ENCODE assay signal across 9 mouse cellular contexts in the genomic region with DNA sequence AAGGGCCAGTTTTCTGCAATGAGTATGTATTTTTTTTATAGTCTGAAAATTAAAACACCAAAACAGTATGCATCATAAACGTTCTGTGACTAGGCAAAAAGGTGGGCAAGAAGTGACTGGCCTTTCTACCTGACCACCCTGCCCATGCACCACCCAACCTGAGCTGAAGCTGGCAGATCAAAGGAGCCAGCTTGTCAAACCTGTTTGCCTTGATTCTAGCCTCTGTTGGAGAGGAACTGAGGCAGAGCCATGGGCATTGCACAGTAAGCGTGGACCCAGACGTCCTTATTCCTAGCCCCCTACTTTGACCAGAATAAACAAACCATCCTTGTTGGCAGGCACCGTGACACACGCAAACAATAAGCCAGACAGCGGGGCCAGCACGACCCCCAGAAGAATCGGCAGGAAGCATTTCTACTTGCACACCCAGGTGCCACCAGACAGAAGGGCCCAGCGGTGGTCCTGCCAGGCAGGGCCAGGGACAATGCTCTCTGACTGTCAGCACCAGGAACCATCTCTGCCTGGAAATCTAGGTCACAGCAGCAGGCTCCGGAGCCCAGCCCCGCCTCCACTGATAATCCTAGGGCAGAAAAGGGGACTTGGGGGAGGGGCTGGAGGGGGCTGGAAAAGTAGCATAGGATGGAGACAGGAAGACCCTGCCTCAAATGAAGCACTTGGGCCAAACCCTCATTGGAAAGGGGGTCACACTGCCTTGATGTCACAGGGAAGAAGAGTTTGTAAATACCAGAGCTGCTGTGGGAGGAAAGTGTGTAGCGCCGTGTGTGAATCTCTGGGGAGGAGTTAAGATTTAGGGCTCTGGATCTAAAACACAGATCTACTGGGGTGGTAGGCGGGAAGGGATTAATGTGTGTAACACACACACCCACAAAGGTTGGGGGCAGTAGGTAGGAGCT. TPM values are rescaled to one million over a fixed set of nuclear protein-coding genes. Genes with fewer than 3 reads are reported as not detected.
DNase-seq lines count a peak whose midpoint lies in the region; ATAC-seq lines count a peak whose summit lies in the region.
"Had no signal": no experiment of that assay in that cellular context is flagged by ENCODE, and none has a peak within 500 bp of the region (broad histone marks: within the 10 kb centered on the region; RNA-seq: fewer than 3 reads in every experiment).

No protein-coding gene starts in this region.

- no peaks in the 10 kb centered on the region for H3K27me3 ChIP-seq in hindbrain, embryonic 12.5 days
- H3K27me3 ChIP-seq in neural tube, embryonic 12.5 days (replicated peaks): no peaks in the 10 kb centered on the region

- no peak for DNase-seq in frontal cortex, postnatal 25 days (ENCODE audit: low spot score in 2 of 2)
- peak; percentile 42 for DNase-seq in urinary bladder, postnatal 25 days (ENCODE audit: low spot score)
- DNase-seq in urinary bladder, postnatal 10 days (ENCODE audit: low spot score): no peak
- DNase-seq in ovary, postnatal 10 days (ENCODE audit: low spot score): no peak
- no peak for DNase-seq in right cerebral cortex, postnatal 4 days

- ATAC-seq in frontal cortex, adult (ENCODE audit: low TSS enrichment): peak; percentile 12
- peak; percentile 6; the same call in 1 of the 2 replicates for ATAC-seq in hindbrain, embryonic 12.5 days (ENCODE audit: low FRiP score)
- peak; percentile 8 for ATAC-seq in neural tube, embryonic 12.5 days (ENCODE audit: low FRiP score, low read depth)

- 10% methylated on average over 14 of the region's 14 CpGs for WGBS in hindbrain, embryonic 12.5 days
- 10% methylated on average over 14 of the region's 14 CpGs for WGBS in neural tube, embryonic 12.5 days

- peak overlapping the region; percentile 18 for H3K4me3 ChIP-seq in hindbrain, embryonic 12.5 days
- 0 out of 2 replicates have a peak overlapping the region, but pooled peaks have one; percentile 15 for H3K4me3 ChIP-seq in neural tube, embryonic 12.5 days

- peaks cover 35% of the 10 kb centered on the region for H3K36me3 ChIP-seq in hindbrain, embryonic 12.5 days
- H3K36me3 ChIP-seq in neural tube, embryonic 12.5 days: peaks cover 30% of the 10 kb centered on the region

- peak overlapping the region; percentile 88 for H3K4me2 ChIP-seq in hindbrain, embryonic 12.5 days (replicated peaks)
- H3K4me2 ChIP-seq in neural tube, embryonic 12.5 days (replicated peaks): peak overlapping the region; percentile 77

- no peaks in the 10 kb centered on the region for H3K9me3 ChIP-seq in hindbrain, embryonic 12.5 days (replicated peaks)
- H3K9me3 ChIP-seq in neural tube, embryonic 12.5 days: no peaks in the 10 kb centered on the region

- peak overlapping the region; percentile 93 for H3K27ac ChIP-seq in hindbrain, embryonic 12.5 days
- peak overlapping the region; percentile 85 for H3K27ac ChIP-seq in neural tube, embryonic 12.5 days
- H3K27ac ChIP-seq: macrophage had no signal

- peaks cover 72% of the 10 kb centered on the region for H3K4me1 ChIP-seq in hindbrain, embryonic 12.5 days
- peaks cover 75% of the 10 kb centered on the region for H3K4me1 ChIP-seq in neural tube, embryonic 12.5 days

- peak overlapping the region; percentile 96; the same call in 1 of the 2 replicates for H3K9ac ChIP-seq in hindbrain, embryonic 12.5 days
- H3K9ac ChIP-seq in neural tube, embryonic 12.5 days: peak overlapping the region; percentile 43; the same call in 1 of the 2 replicates

RNA-seq across cellular contexts. Expression of a gene that starts 4.4 kb away (rescaled TPM):
- polyA plus RNA-seq in hindbrain, embryonic 12.5 days (2016; fragmentation: Nextera tagmentation; extraction: Ambion mirVana): 322 and 363 TPM in 2 replicates
- polyA plus RNA-seq in neural tube, embryonic 12.5 days (2016; fragmentation: Nextera tagmentation; extraction: Ambion mirVana): 293 and 305 TPM in 2 replicates

RNA-seq across cellular contexts. Expression of a gene that starts 17.4 kb away (rescaled TPM):
- polyA plus RNA-seq in hindbrain, embryonic 12.5 days (2016; fragmentation: Nextera tagmentation; extraction: Ambion mirVana): 2.3 and 3.8 TPM in 2 replicates
- polyA plus RNA-seq in neural tube, embryonic 12.5 days (2016; fragmentation: Nextera tagmentation; extraction: Ambion mirVana): 2.1 TPM in 2 replicates
- polyA plus RNA-seq: macrophage had no signal

RNA-seq across cellular contexts. Expression of a gene that starts 54.3 kb away (rescaled TPM):
- polyA plus RNA-seq in hindbrain, embryonic 12.5 days (2016; fragmentation: Nextera tagmentation; extraction: Ambion mirVana): 136 and 137 TPM in 2 replicates
- polyA plus RNA-seq in neural tube, embryonic 12.5 days (2016; fragmentation: Nextera tagmentation; extraction: Ambion mirVana): 127 and 128 TPM in 2 replicates

RNA-seq across cellular contexts. Expression of a gene that starts 56.0 kb away (rescaled TPM):
- not detected in 2 replicates for polyA plus RNA-seq in hindbrain, embryonic 12.5 days (2016; fragmentation: Nextera tagmentation; extraction: Ambion mirVana)
- polyA plus RNA-seq in neural tube, embryonic 12.5 days (2016; fragmentation: Nextera tagmentation; extraction: Ambion mirVana): not detected in 2 replicates
- polyA plus RNA-seq: macrophage had no signal

RNA-seq across cellular contexts. Expression of a gene that starts 59.2 kb away (rescaled TPM):
- polyA plus RNA-seq in hindbrain, embryonic 12.5 days (2016; fragmentation: Nextera tagmentation; extraction: Ambion mirVana): 147 and 159 TPM in 2 replicates
- 165 and 171 TPM in 2 replicates for polyA plus RNA-seq in neural tube, embryonic 12.5 days (2016; fragmentation: Nextera tagmentation; extraction: Ambion mirVana)
